Mouse (Mus musculus) ES-E14 (cell line): ENCODE data around the gene Cmip.

Experiments used
- CHD2 ChIP-seq: IDR thresholded peaks from 2 replicates; pipeline ENCODE4 v1.6.1; 2014; ENCODE audit warnings: mild to moderate bottlenecking, low read depth, low read length, inconsistent platforms
- MAFK ChIP-seq: IDR thresholded peaks from 2 replicates; pipeline ENCODE4 v1.6.1; 2014; ENCODE audit warnings: mild to moderate bottlenecking, low read depth, low read length, inconsistent platforms; ENCODE audit not compliant: insufficient read depth

- no peak for TF ChIP-seq CHD2
- TF ChIP-seq MAFK, result no peak
Measured at GRCm38 (mm10) chr8:117292262-117292661, 35.4 kb downstream of the Cmip start.
